Comparison of ENCODE assay signal across 8 mouse cellular contexts in the genomic region with DNA sequence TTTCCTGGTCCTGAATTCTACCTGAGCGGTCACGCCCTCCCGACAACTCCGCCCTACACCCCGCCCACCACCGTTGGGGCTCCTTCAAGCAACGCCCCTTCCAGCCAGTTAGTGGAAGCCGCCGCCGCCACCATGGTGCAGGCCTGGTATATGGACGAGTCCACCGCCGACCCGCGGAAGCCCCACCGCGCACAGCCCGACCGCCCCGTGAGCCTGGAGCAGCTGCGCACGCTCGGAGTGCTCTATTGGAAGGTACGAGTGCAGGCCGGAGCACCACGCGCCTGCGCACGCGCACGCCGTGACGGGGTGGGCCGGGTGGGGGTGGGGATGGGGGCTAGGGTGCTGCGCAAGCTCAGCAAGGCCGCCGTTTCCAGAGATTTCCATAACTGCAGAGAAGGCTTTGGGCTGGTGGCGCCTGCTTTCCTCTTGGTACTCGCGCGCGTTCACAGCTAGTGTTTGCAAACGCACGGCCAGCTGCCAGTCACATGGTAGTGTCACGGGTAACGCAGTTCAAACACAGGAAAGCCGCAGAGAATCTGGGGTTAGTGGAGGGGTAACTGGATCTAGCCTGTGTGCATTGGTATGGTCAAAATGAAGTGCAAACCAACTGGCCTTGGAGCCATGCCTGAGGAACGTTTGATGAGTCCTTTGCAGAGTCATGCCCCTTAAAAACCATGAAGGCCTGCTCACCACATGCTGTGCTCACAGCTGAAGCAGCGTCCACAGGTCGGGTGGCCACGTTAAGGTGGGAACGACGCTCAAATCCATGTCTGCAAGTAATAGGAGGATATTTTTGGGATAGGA. TPM values are rescaled to one million over a fixed set of nuclear protein-coding genes. Genes with fewer than 3 reads are reported as not detected.
A peak's percentile ranks its signal among the peaks of the same experiment; 100 is the strongest.
DNase-seq lines count a peak whose midpoint lies in the region; ATAC-seq and TF ChIP-seq lines count a peak whose summit lies in the region.

A gene (plus strand): TSS at position 111 of the 804 bp plus-strand sequence.

- peak within 1 kb of the TSS; percentile 57 for H3K4me2 ChIP-seq in hindbrain, embryonic 14.5 days (replicated peaks)

- H3K9ac ChIP-seq in hindbrain, embryonic 14.5 days, result peak within 1 kb of the TSS; percentile 67

- H3K4me1 ChIP-seq in hindbrain, embryonic 14.5 days (replicated peaks; ENCODE audit: control insufficient read depth, insufficient read depth, low read length), result peaks cover 8% of the 10 kb centered on the region

- H3K4me3 ChIP-seq in hindbrain, embryonic 14.5 days (replicated peaks; ENCODE audit: low read length), result peak within 1 kb of the TSS; percentile 42

- peak; percentile 90 for ATAC-seq in Patski
- peak; percentile 97 for ATAC-seq in hindbrain, embryonic 14.5 days (ENCODE audit: low FRiP score)

- no peaks in the 10 kb centered on the region for H3K36me3 ChIP-seq in hindbrain, embryonic 14.5 days (replicated peaks; ENCODE audit: control insufficient read depth, insufficient read depth)

- POLR2A ChIA-PET in Patski (lab: Charles Lee), result interaction anchor here (1.3 kb wide), 1 partner anchor 39 kb away, joined by 4 read pairs; a partner anchor contains a TSS

- CTCF ChIA-PET in Patski (lab: Charles Lee), result interaction anchor here (1.2 to 2.4 kb wide), 2 partner anchors 10 to 25 kb away, joined by 4 to 8 read pairs; no protein-coding TSS in a partner anchor

- H3K27ac ChIP-seq in hindbrain, embryonic 14.5 days, result peak within 1 kb of the TSS; percentile 95

- in situ Hi-C loops in Patski (cut with MboI; ENCODE audit: low pct_unique_long_range_greater_than_20kb), result no loop called here

- H3K9me3 ChIP-seq in hindbrain, embryonic 14.5 days (ENCODE audit: control insufficient read depth, low read length), result no peaks in the 10 kb centered on the region

- DNase-seq in Patski (ENCODE audit: low read depth, low spot score), result peak; percentile 66
- peak; percentile 84 to 88 for DNase-seq in cerebellum, postnatal 14 days
- DNase-seq in frontal cortex, postnatal 25 days (ENCODE audit: low spot score in 2 of 2), result peak; percentile 70 to 78
- DNase-seq in hindbrain, embryonic 14.5 days (ENCODE audit: low spot score), result peak; percentile 88
- peak; percentile 84 for DNase-seq in layer of hippocampus, postnatal 36 days
- peak; percentile 91 for DNase-seq in lung, postnatal 36 days
- peak; percentile 80 for DNase-seq in retina, postnatal 7 days (ENCODE audit: low read depth, low spot score)
- DNase-seq in urinary bladder, adult 2 months (ENCODE audit: low spot score), result peak; percentile 71

- TF ChIP-seq CTCF in Patski (IDR thresholded peaks at IDR 0.05), result no peak

- no peaks in the 10 kb centered on the region for H3K27me3 ChIP-seq in Patski
- no peaks in the 10 kb centered on the region for H3K27me3 ChIP-seq in hindbrain, embryonic 14.5 days (ENCODE audit: control insufficient read depth, insufficient read depth, low read length)

- whole genome bisulfite sequencing in hindbrain, embryonic 14.5 days, result 3% methylated on average over 53 of the region's 53 CpGs

RNA-seq across cellular contexts. Expression of the gene that starts here (rescaled TPM):
- polyA plus RNA-seq in Patski (2021), result 114 TPM
- 27.5 and 29.2 TPM in 2 replicates for polyA plus RNA-seq in hindbrain, embryonic 14.5 days (2014; fragmentation: Nextera tagmentation; extraction: Ambion mirVana)
- 10 to 100 TPM; 33.7 to 36.9 TPM for total RNA-seq in layer of hippocampus, postnatal 36 days (2021)
- polyA plus RNA-seq in urinary bladder, adult 2 months (2012; rRNA removed), result 56.3 and 57.6 TPM in 2 replicates

Comparison
In these comparisons a context has a peak if more than half of its experiments do, and no peak if none do; other contexts are left out.
1. Peak in every context shown above with its lines: DNase-seq, ATAC-seq, H3K4me3 ChIP-seq and H3K27ac ChIP-seq.